Mouse (Mus musculus) CH12.LX (cell line): ENCODE results near the gene Thy1. TPM values are rescaled to one million over a fixed set of nuclear protein-coding genes. Genes with fewer than 3 reads are reported as not detected.

Experiments
- DNase-seq: peaks from one replicate; pipeline ENCODE4 v3.0.0-alpha.2; 2013; ENCODE audit errors: extremely low read depth
- H3K27ac ChIP-seq: 2 replicates; pipeline ENCODE4 v1.5.1; 2012; ENCODE audit warnings: low read depth, mild to moderate bottlenecking, control low read depth, moderate library complexity; ENCODE audit not compliant: insufficient read depth
- H3K27me3 ChIP-seq: replicated peaks from 2 replicates; pipeline ENCODE3; 2012; ENCODE audit warnings: inconsistent platforms
- H3K36me3 ChIP-seq, 2 experiments: replicated peaks in 1 of 2; 2 replicates each; pipeline versions ENCODE3 to v1.6.1; 2012; ENCODE audit warnings: inconsistent platforms in 1 of 2, low read length in 1 of 2, mild to moderate bottlenecking in 1 of 2, mixed read lengths in 1 of 2, moderate library complexity in 1 of 2; ENCODE audit not compliant: control insufficient read depth in 1 of 2, insufficient read depth in 1 of 2
- H3K4me1 ChIP-seq, 2 experiments: 2 replicates each; pipeline ENCODE4 v1.6.1; 2012; ENCODE audit warnings: inconsistent platforms in 1 of 2, moderate library complexity in 1 of 2; ENCODE audit not compliant: insufficient read depth in 2 of 2, control insufficient read depth in 1 of 2
- H3K4me2 ChIP-seq: 2 replicates; pipeline ENCODE4 v1.6.1; 2012; ENCODE audit warnings: low read depth, mild to moderate bottlenecking, control low read depth; ENCODE audit not compliant: poor library complexity, insufficient read depth, severe bottlenecking
- H3K4me3 ChIP-seq, 3 experiments: fragments of 150-350 bp in 1 of 3; sonication (generic) in 1 of 3; replicated peaks in 1 of 3; 2 replicates each; pipeline versions ENCODE3 to v1.5.1; 2011 to 2012; ENCODE audit warnings: low read depth in 2 of 3, low read length in 2 of 3, mild to moderate bottlenecking in 2 of 3, moderate library complexity in 2 of 3, control low read depth in 1 of 3, improper control_type of control experiment in 1 of 3, inconsistent platforms in 1 of 3, mixed read lengths in 1 of 3; ENCODE audit not compliant: poor library complexity in 1 of 3
- H3K79me2 ChIP-seq: replicated peaks from 2 replicates; pipeline ENCODE4 v1.6.1; 2012; ENCODE audit warnings: mild to moderate bottlenecking, moderate library complexity; ENCODE audit not compliant: control insufficient read depth, poor library complexity, insufficient read depth, severe bottlenecking; ENCODE audit errors: extremely low read depth
- H3K9ac ChIP-seq: 2 replicates; pipeline ENCODE4 v1.6.1; 2012; ENCODE audit warnings: low read depth, mild to moderate bottlenecking, control low read depth, moderate library complexity; ENCODE audit not compliant: insufficient read depth
- H3K9me3 ChIP-seq: replicated peaks from 2 replicates; pipeline ENCODE3; 2012; ENCODE audit warnings: low read length, inconsistent platforms, mixed read lengths
- BHLHE40 ChIP-seq: IDR thresholded peaks from 2 replicates; pipeline ENCODE4 v1.6.1; 2011; ENCODE audit warnings: mild to moderate bottlenecking, low read depth, low read length, improper control_type of control experiment
- CTCF ChIP-seq, 2 experiments: IDR thresholded peaks in 1 of 2; conservative IDR thresholded peaks in 1 of 2; 2 replicates each; pipeline ENCODE4 v1.5.1; 2011 to 2012; ENCODE audit warnings: low read depth in 2 of 2, low read length in 2 of 2, improper control_type of control experiment in 1 of 2, inconsistent platforms in 1 of 2, mild to moderate bottlenecking in 1 of 2, moderate library complexity in 1 of 2
- E2F4 ChIP-seq: IDR thresholded peaks from 2 replicates; pipeline ENCODE4 v1.6.1; 2011; ENCODE audit warnings: low read depth, low read length, improper control_type of control experiment; ENCODE audit not compliant: insufficient replicate concordance
- EP300 ChIP-seq: IDR thresholded peaks from 2 replicates; pipeline ENCODE4 v1.6.1; 2011; ENCODE audit warnings: low read length, improper control_type of control experiment
- ETS1 ChIP-seq: conservative IDR thresholded peaks from 2 replicates; pipeline ENCODE4 v1.6.1; 2012; ENCODE audit warnings: low read depth, mild to moderate bottlenecking, inconsistent platforms, low read length, improper control_type of control experiment, moderate library complexity
- HCFC1 ChIP-seq: IDR thresholded peaks from 2 replicates; pipeline ENCODE4 v1.6.1; 2012; ENCODE audit warnings: low read depth, mild to moderate bottlenecking, inconsistent platforms, low read length, improper control_type of control experiment
- JUN ChIP-seq: IDR thresholded peaks from 2 replicates; pipeline ENCODE4 v1.6.1; 2011; ENCODE audit warnings: low read depth, mild to moderate bottlenecking, low read length, improper control_type of control experiment, moderate library complexity; ENCODE audit not compliant: insufficient read depth
- MAFK ChIP-seq: IDR thresholded peaks from 2 replicates; pipeline ENCODE4 v1.6.1; 2011; ENCODE audit warnings: low read length, improper control_type of control experiment; ENCODE audit not compliant: insufficient replicate concordance
- MEF2A ChIP-seq: IDR thresholded peaks from 2 replicates; pipeline ENCODE4 v1.6.1; 2014; ENCODE audit warnings: low read depth, mild to moderate bottlenecking, inconsistent platforms, low read length, improper control_type of control experiment, borderline replicate concordance
- MYC ChIP-seq: IDR thresholded peaks from 2 replicates; pipeline ENCODE4 v1.6.1; 2011; ENCODE audit warnings: low read depth, mild to moderate bottlenecking, improper control_type of control experiment, low read length
- NELFE ChIP-seq: IDR thresholded peaks from 2 replicates; pipeline ENCODE4 v1.6.1; 2011; ENCODE audit warnings: low read depth, low read length, improper control_type of control experiment
- NRF1 ChIP-seq: IDR thresholded peaks from 2 replicates; pipeline ENCODE4 v1.6.1; 2014; ENCODE audit warnings: low read depth, mild to moderate bottlenecking, inconsistent platforms, low read length, improper control_type of control experiment, moderate library complexity
- PAX5 ChIP-seq: IDR thresholded peaks from 2 replicates; pipeline ENCODE4 v1.6.1; 2012; ENCODE audit warnings: low read length, inconsistent platforms, mixed read lengths
- POLR2A ChIP-seq: IDR thresholded peaks from 2 replicates; pipeline ENCODE4 v1.6.1; 2011; ENCODE audit warnings: low read depth, mild to moderate bottlenecking, improper control_type of control experiment, low read length
- POLR2AphosphoS2 ChIP-seq: IDR thresholded peaks from 2 replicates; pipeline ENCODE4 v1.6.1; 2011; ENCODE audit warnings: low read depth, low read length, improper control_type of control experiment
- RCOR1 ChIP-seq: conservative IDR thresholded peaks from 2 replicates; pipeline ENCODE4 v1.6.1; 2012; ENCODE audit warnings: low read depth, mild to moderate bottlenecking, inconsistent platforms, low read length, improper control_type of control experiment
- SIN3A ChIP-seq: IDR thresholded peaks from 2 replicates; pipeline ENCODE4 v1.6.1; 2012; ENCODE audit warnings: low read length, improper control_type of control experiment, inconsistent platforms
- SMC3 ChIP-seq: IDR thresholded peaks from 2 replicates; pipeline ENCODE4 v1.6.1; 2011; ENCODE audit warnings: low read depth, low read length, improper control_type of control experiment
- TBP ChIP-seq: conservative IDR thresholded peaks from 2 replicates; pipeline ENCODE4 v1.6.1; 2011; ENCODE audit warnings: low read depth, low read length, improper control_type of control experiment
- UBTF ChIP-seq: IDR thresholded peaks from 2 replicates; pipeline ENCODE4 v1.6.1; 2012; ENCODE audit warnings: low read depth, mild to moderate bottlenecking, inconsistent platforms, low read length, improper control_type of control experiment, moderate library complexity
- USF1 ChIP-seq: IDR thresholded peaks from 2 replicates; pipeline ENCODE4 v1.6.1; 2014; ENCODE audit warnings: low read depth, mild to moderate bottlenecking, inconsistent platforms, low read length, improper control_type of control experiment
- USF2 ChIP-seq: conservative IDR thresholded peaks from 2 replicates; pipeline ENCODE4 v1.6.1; 2011; ENCODE audit warnings: low read depth, low read length, improper control_type of control experiment
- ZC3H11A ChIP-seq: IDR thresholded peaks from 2 replicates; pipeline ENCODE4 v1.6.1; 2012; ENCODE audit warnings: low read depth, mild to moderate bottlenecking, inconsistent platforms, low read length, improper control_type of control experiment
- ZMIZ1 ChIP-seq: IDR thresholded peaks from 2 replicates; pipeline ENCODE4 v1.6.1; 2012; ENCODE audit warnings: low read depth, mild to moderate bottlenecking, inconsistent platforms, low read length, improper control_type of control experiment
- dilution Hi-C: fragments of 300-500 bp; cut with MboI; formaldehyde crosslinking; loops from 2 replicates; pipeline ENCODE4 v1.14.3; 2020; ENCODE audit warnings: low sequenced_read_pairs; ENCODE audit not compliant: extremely low pct_unique_long_range_greater_than_20kb, extremely low pct_ligation_motif_present
- in situ Hi-C: fragments of 300-500 bp; cut with MboI; formaldehyde crosslinking; loops from 3 replicates; pipeline ENCODE4 v1.14.3; 2019; ENCODE audit warnings: low sequenced_read_pairs, low pct_ligation_motif_present, low pct_unique_long_range_greater_than_20kb, mixed read lengths
- polyA plus RNA-seq: library from polyadenylated mRNA; unstranded; fragments of >175 nt; gene quantifications from 2 replicates; pipeline ENCODE4 v1.2.1, GENCODE M21; 2012; ENCODE audit warnings: low read depth; ENCODE audit not compliant: insufficient read length
- total RNA-seq, 2 experiments: library from RNA; depleted of rRNA; stranded (reverse); fragments of 300-350 nt in 1 of 2; fragments of >200 nt in 1 of 2; gene quantifications; 2 replicates each; pipeline ENCODE4 v1.2.3; 2012 to 2014

The Thy1 gene
- total and polyA plus RNA-seq, 3 experiments, result not detected

GRCm38 (mm10) chr9:44046426-44046825, 3.2 kb downstream of the Thy1 start:
- in situ Hi-C loops, result loop anchor here (5.0 kb wide), 1 partner anchor 49 kb away; no protein-coding TSS in a partner anchor
- no peak for DNase-seq
- Histone ChIP-seq H3K4me1 (no peaks in the 10 kb centered on the region), H3K4me3 (no peak overlapping the region), H3K36me3 (no peaks in the 10 kb centered on the region), H3K79me2 (no peaks in the 10 kb centered on the region), H3K4me2 (no peak overlapping the region), H3K27me3 (peaks cover 80% of the 10 kb centered on the region), H3K9ac (no peak overlapping the region), H3K27ac (no peak overlapping the region), H3K9me3 (no peaks in the 10 kb centered on the region)
- no peak for TF ChIP-seq RCOR1
- TF ChIP-seq MEF2A, result no peak
- TF ChIP-seq USF1, result no peak
- no peak for TF ChIP-seq POLR2AphosphoS2
- no peak for TF ChIP-seq PAX5
- TF ChIP-seq CTCF (conservative IDR thresholded peaks at IDR 0.05 in 1 of 2, IDR thresholded peaks at IDR 0.05 in 1 of 2; ENCODE audit: low read depth in 2 of 2, low read length in 2 of 2), result no peak
- no peak for TF ChIP-seq TBP
- no peak for TF ChIP-seq ETS1
- dilution Hi-C loops, result no loop called here

DNA sequence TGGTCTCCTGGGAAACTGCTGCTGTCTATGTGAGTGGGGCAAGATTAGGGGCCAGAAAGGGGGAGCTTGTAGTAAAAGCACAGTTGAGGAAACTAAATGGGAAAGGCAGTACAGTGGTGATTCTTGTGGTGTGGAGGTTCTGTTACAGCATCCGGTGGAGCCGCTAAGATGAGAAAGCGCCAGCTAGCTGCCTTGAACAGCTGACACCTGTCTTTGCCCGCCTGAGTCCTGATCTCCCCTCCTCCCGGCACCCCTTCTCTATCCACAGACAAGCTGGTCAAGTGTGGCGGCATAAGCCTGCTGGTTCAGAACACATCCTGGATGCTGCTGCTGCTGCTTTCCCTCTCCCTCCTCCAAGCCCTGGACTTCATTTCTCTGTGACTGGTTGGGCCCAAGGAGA, 3.9 kb downstream of the Thy1 start:
- dilution Hi-C loops, result no loop called here
- DNase-seq, result no peak

GRCm38 (mm10) chr9:44047571-44048490, 4.6 kb downstream of the Thy1 start:
- Histone ChIP-seq H3K4me3 (no peak overlapping the region), H3K79me2 (no peaks in the 10 kb centered on the region), H3K27ac (no peak overlapping the region), H3K9ac (no peak overlapping the region), H3K4me2 (no peak overlapping the region), H3K9me3 (no peaks in the 10 kb centered on the region), H3K36me3 (no peaks in the 10 kb centered on the region), H3K4me1 (no peaks in the 10 kb centered on the region), H3K27me3 (peaks cover 75% of the 10 kb centered on the region)
- in situ Hi-C loops, result loop anchor here (5.0 kb wide), 1 partner anchor 51 kb away; no protein-coding TSS in a partner anchor
- dilution Hi-C loops, result no loop called here
- DNase-seq, result no peak
- TF ChIP-seq POLR2AphosphoS2 (no peak), MYC (no peak), USF2 (no peak), ZC3H11A (no peak), ZMIZ1 (no peak), TBP (no peak), NRF1 (no peak), SIN3A (no peak), JUN (no peak), E2F4 (no peak), BHLHE40 (no peak), CTCF (conservative IDR thresholded peaks at IDR 0.05 in 1 of 2, IDR thresholded peaks at IDR 0.05 in 1 of 2; ENCODE audit: low read depth in 2 of 2, low read length in 2 of 2) (no peak), UBTF (no peak), SMC3 (no peak), NELFE (no peak)

More for the DNA sequence above, 3.9 kb downstream of the Thy1 start:
- no peak overlapping the region for H3K4me3 ChIP-seq
- no peaks in the 10 kb centered on the region for H3K36me3 ChIP-seq
- no peaks in the 10 kb centered on the region for H3K79me2 ChIP-seq
- no peaks in the 10 kb centered on the region for H3K9me3 ChIP-seq
- no peak overlapping the region for H3K9ac ChIP-seq
- in situ Hi-C loops, result loop anchor here (5.0 kb wide), 1 partner anchor 50 kb away; no protein-coding TSS in a partner anchor
- H3K27me3 ChIP-seq, result peaks cover 80% of the 10 kb centered on the region
- TF ChIP-seq HCFC1 (no peak), BHLHE40 (no peak), POLR2AphosphoS2 (no peak), MAFK (no peak), EP300 (no peak), E2F4 (no peak), POLR2A (no peak), USF1 (no peak), PAX5 (no peak)
- H3K4me2 ChIP-seq, result no peak overlapping the region
- H3K27ac ChIP-seq, result no peak overlapping the region
- no peaks in the 10 kb centered on the region for H3K4me1 ChIP-seq
